Mouse (Mus musculus) midbrain, postnatal 0 days (tissue): ENCODE data around the gene Itfg2. TPM values are rescaled to one million over a fixed set of nuclear protein-coding genes. Genes with fewer than 3 reads are reported as not detected.
"Not testable (repeated sequence)": the region's sequence is repeated elsewhere in the genome, so short reads cannot be mapped to it uniquely, and the experiment has no call there.

Experiments used
- ATAC-seq: fragments of 200-750 bp; cut with Nextera tagmentation; 2 replicates; pipeline ENCODE4 v1.8.0; 2017; ENCODE audit warnings: moderate number of reproducible peaks, mild to moderate bottlenecking, moderate TSS enrichment, moderate library complexity; ENCODE audit not compliant: low FRiP score
- DNase-seq: peaks from one replicate; pipeline ENCODE4 v3.0.0-alpha.2; 2015; ENCODE audit warnings: low spot score
- H3K27ac ChIP-seq: fragments of 300-500 bp; sonication (generic); 2 replicates; pipeline ENCODE4 v1.5.1; 2014; ENCODE audit warnings: low read depth, mild to moderate bottlenecking, low read length, mixed read lengths
- H3K27me3 ChIP-seq: fragments of 300-500 bp; sonication (generic); 2 replicates; pipeline ENCODE4 v1.6.1; 2014; ENCODE audit warnings: low read length, control low read depth, mixed read lengths; ENCODE audit not compliant: insufficient read depth
- H3K36me3 ChIP-seq: fragments of 300-500 bp; sonication (generic); 2 replicates; pipeline ENCODE4 v1.6.1; 2014; ENCODE audit warnings: low read length, control low read depth, mixed read lengths; ENCODE audit not compliant: insufficient read depth
- H3K4me1 ChIP-seq: fragments of 300-500 bp; sonication (generic); 2 replicates; pipeline ENCODE4 v1.6.1; 2014; ENCODE audit warnings: mild to moderate bottlenecking, control low read depth, antibody characterized with exemption, low read length, mixed read lengths; ENCODE audit not compliant: insufficient read depth
- H3K4me2 ChIP-seq: fragments of 300-500 bp; sonication (generic); 2 replicates; pipeline ENCODE4 v1.6.1; 2014; ENCODE audit warnings: low read depth, mild to moderate bottlenecking, low read length, mixed read lengths; ENCODE audit not compliant: poor library complexity, severe bottlenecking
- H3K4me3 ChIP-seq: fragments of 300-500 bp; sonication (generic); 2 replicates; pipeline ENCODE4 v1.5.1; 2014; ENCODE audit warnings: low read depth, mild to moderate bottlenecking, low read length, moderate library complexity
- H3K9ac ChIP-seq: fragments of 300-500 bp; sonication (generic); replicated peaks from 2 replicates; pipeline ENCODE4 v1.6.1; 2014; ENCODE audit warnings: mild to moderate bottlenecking, low read length, moderate library complexity, mixed read lengths; ENCODE audit not compliant: poor library complexity, severe bottlenecking
- H3K9me3 ChIP-seq: fragments of 300-500 bp; sonication (generic); 2 replicates; pipeline ENCODE4 v1.6.1; 2016; ENCODE audit warnings: low read length, control low read depth
- CTCF ChIP-seq: IDR thresholded peaks from 2 replicates; pipeline ENCODE4 v1.5.1; 2016; ENCODE audit warnings: antibody characterized with exemption, mild to moderate bottlenecking
- WGBS: fragments of 180-500 bp; shearing (Covaris S2); extraction: QIAGEN DNeasy Blood & Tissue Kit; methylation state at CpG from one replicate; pipeline ENCODE4 v1.1.7; 2014; 5-methylcytosine and 5-hydroxymethylcytosine counted together
- polyA plus RNA-seq: library from polyadenylated mRNA; unstranded; fragments of >200 nt; fragmentation: Nextera tagmentation; extraction: Ambion mirVana; gene quantifications from 2 replicates; pipeline ENCODE4 v1.2.1, GENCODE M21; 2015
- total RNA-seq: library from RNA; depleted of rRNA; stranded (reverse); fragments of >200 nt; gene quantifications from 2 replicates; pipeline ENCODE4 v1.2.3, GENCODE M21; 2014

Gene Itfg2
- total and polyA plus RNA-seq, 2 experiments from 2014 or later: 37.3 to 41.5 TPM

GRCm38 (mm10) chr6:128385026-128385425 lies 39.7 kb downstream of the Itfg2 start:
- H3K36me3 ChIP-seq: no peaks in the 10 kb centered on the region
- 92% methylated on average over 1 of the region's 1 CpGs for WGBS

GRCm38 (mm10) chr6:128383752-128384151 lies 41.0 kb downstream of the Itfg2 start:
- H3K9me3 ChIP-seq: no peaks in the 10 kb centered on the region
- no peaks in the 10 kb centered on the region for H3K36me3 ChIP-seq
- H3K27me3 ChIP-seq: no peaks in the 10 kb centered on the region
- no peak overlapping the region for H3K4me3 ChIP-seq
- no peak for DNase-seq
- WGBS: 75% methylated on average over 7 of the region's 7 CpGs
- no peak for TF ChIP-seq CTCF
- H3K4me2 ChIP-seq: no peak overlapping the region
- ATAC-seq: no peak
- no peaks in the 10 kb centered on the region for H3K4me1 ChIP-seq
- no peak overlapping the region for H3K9ac ChIP-seq
- H3K27ac ChIP-seq: no peak overlapping the region

More at GRCm38 (mm10) chr6:128385026-128385425, 39.7 kb downstream of the Itfg2 start:
- Histone ChIP-seq H3K4me1 (no peaks in the 10 kb centered on the region), H3K4me2 (no peak overlapping the region), H3K9me3 (no peaks in the 10 kb centered on the region), H3K27ac (no peak overlapping the region), H3K9ac (no peak overlapping the region), H3K27me3 (no peaks in the 10 kb centered on the region), H3K4me3 (no peak overlapping the region)
- no peak for TF ChIP-seq CTCF
- ATAC-seq: no peak
- no peak for DNase-seq

GRCm38 (mm10) chr6:128381254-128381653 lies 43.5 kb downstream of the Itfg2 start:
- ATAC-seq: no peak
- no peak overlapping the region for H3K27ac ChIP-seq
- no peak overlapping the region for H3K4me3 ChIP-seq

GRCm38 (mm10) chr6:128380594-128381167 lies 44.0 kb downstream of the Itfg2 start:
- H3K4me2 ChIP-seq, H3K27ac ChIP-seq, ATAC-seq, H3K4me1 ChIP-seq, H3K27me3 ChIP-seq, H3K4me3 ChIP-seq, H3K36me3 ChIP-seq, H3K9me3 ChIP-seq, H3K9ac ChIP-seq, DNase-seq: not testable (repeated sequence)
- peak; percentile 45 for TF ChIP-seq CTCF
- 79% methylated on average over 1 of the region's 1 CpGs for WGBS

More at GRCm38 (mm10) chr6:128381254-128381653, 43.5 kb downstream of the Itfg2 start:
- no peaks in the 10 kb centered on the region for H3K27me3 ChIP-seq
- H3K9me3 ChIP-seq: no peaks in the 10 kb centered on the region
- H3K4me2 ChIP-seq: no peak overlapping the region
- 73% methylated on average over 3 of the region's 3 CpGs for WGBS
- no peak for DNase-seq
- TF ChIP-seq CTCF: no peak
- no peaks in the 10 kb centered on the region for H3K4me1 ChIP-seq
- no peak overlapping the region for H3K9ac ChIP-seq
- no peaks in the 10 kb centered on the region for H3K36me3 ChIP-seq

- no peak for DNase-seq
- H3K27ac ChIP-seq: no peak overlapping the region
- no peak overlapping the region for H3K4me3 ChIP-seq
- no peaks in the 10 kb centered on the region; the same call in 1 of the 2 replicates for H3K4me1 ChIP-seq
- H3K4me2 ChIP-seq: no peak overlapping the region
- H3K9ac ChIP-seq: no peak overlapping the region
- no peaks in the 10 kb centered on the region for H3K27me3 ChIP-seq
- H3K36me3 ChIP-seq: no peaks in the 10 kb centered on the region
- H3K9me3 ChIP-seq: no peaks in the 10 kb centered on the region
- TF ChIP-seq CTCF: no peak
- 87% methylated on average over 16 of the region's 16 CpGs for WGBS
- ATAC-seq: no peak
Observed at GRCm38 (mm10) chr6:128379636-128380035, 45.1 kb downstream of the Itfg2 start.

- H3K9me3 ChIP-seq: no peaks in the 10 kb centered on the region
- 89% methylated on average over 17 of the region's 17 CpGs for WGBS
Observed at GRCm38 (mm10) chr6:128376371-128377085, 48.2 kb downstream of the Itfg2 start.

More at GRCm38 (mm10) chr6:128376371-128377085, 48.2 kb downstream of the Itfg2 start:
- ATAC-seq (no peak), DNase-seq (no peak)
- Histone ChIP-seq H3K36me3 (no peaks in the 10 kb centered on the region), H3K4me2 (no peak overlapping the region), H3K9ac (no peak overlapping the region), H3K4me1 (no peaks in the 10 kb centered on the region; the same call in 1 of the 2 replicates), H3K27me3 (no peaks in the 10 kb centered on the region), H3K4me3 (no peak overlapping the region), H3K27ac (no peak overlapping the region)
- no peak for TF ChIP-seq CTCF
